Mouse (Mus musculus): ENCODE measurements around the gene Mrpl49. TPM values are rescaled to one million over a fixed set of nuclear protein-coding genes. Genes with fewer than 3 reads are reported as not detected.
"Not testable (repeated sequence)": the region's sequence is repeated elsewhere in the genome, so short reads cannot be mapped to it uniquely, and the experiment has no call there.

Gene Mrpl49
- polyA plus RNA-seq, 1 experiment from 2014 or later: 50.2 TPM

- Histone ChIP-seq H3K36me3 (peaks cover 51% of the 10 kb centered on the region), H3K27me3 (no peaks in the 10 kb centered on the region), H3K4me1 (replicated peaks) (peaks cover 40% of the 10 kb centered on the region), H3K4me2 (peak overlapping the region; percentile 97), H3K9me3 (replicated peaks) (no peaks in the 10 kb centered on the region), H3K27ac (peak overlapping the region; percentile 96), H3K4me3 (replicated peaks) (peak overlapping the region; percentile 89), H3K9ac (peak overlapping the region; percentile 93)
- DNase-seq (no peak), ATAC-seq (ENCODE audit: low read depth) (no peak)
- WGBS (ENCODE audit: insufficient replicate concordance): 75% methylated on average over 8 of the region's 8 CpGs
Observed at GRCm38 (mm10) chr19:6047899-6048166, 9.8 kb downstream of the Mrpl49 start.

- Histone ChIP-seq H3K4me1 (replicated peaks) (peaks cover 38% of the 10 kb centered on the region), H3K9me3 (replicated peaks) (no peaks in the 10 kb centered on the region), H3K27me3 (no peaks in the 10 kb centered on the region), H3K4me3 (replicated peaks) (peak overlapping the region; percentile 89), H3K9ac (peak overlapping the region; percentile 93), H3K27ac (peak overlapping the region; percentile 96), H3K36me3 (peaks cover 45% of the 10 kb centered on the region), H3K4me2 (peak overlapping the region; percentile 97)
- WGBS (ENCODE audit: insufficient replicate concordance): 1% methylated on average over 44 of the region's 44 CpGs
- DNase-seq (no peak), ATAC-seq (ENCODE audit: low read depth) (peak; percentile 22)
Observed at GRCm38 (mm10) chr19:6047154-6047898, 10.3 kb downstream of the Mrpl49 start.

DNA sequence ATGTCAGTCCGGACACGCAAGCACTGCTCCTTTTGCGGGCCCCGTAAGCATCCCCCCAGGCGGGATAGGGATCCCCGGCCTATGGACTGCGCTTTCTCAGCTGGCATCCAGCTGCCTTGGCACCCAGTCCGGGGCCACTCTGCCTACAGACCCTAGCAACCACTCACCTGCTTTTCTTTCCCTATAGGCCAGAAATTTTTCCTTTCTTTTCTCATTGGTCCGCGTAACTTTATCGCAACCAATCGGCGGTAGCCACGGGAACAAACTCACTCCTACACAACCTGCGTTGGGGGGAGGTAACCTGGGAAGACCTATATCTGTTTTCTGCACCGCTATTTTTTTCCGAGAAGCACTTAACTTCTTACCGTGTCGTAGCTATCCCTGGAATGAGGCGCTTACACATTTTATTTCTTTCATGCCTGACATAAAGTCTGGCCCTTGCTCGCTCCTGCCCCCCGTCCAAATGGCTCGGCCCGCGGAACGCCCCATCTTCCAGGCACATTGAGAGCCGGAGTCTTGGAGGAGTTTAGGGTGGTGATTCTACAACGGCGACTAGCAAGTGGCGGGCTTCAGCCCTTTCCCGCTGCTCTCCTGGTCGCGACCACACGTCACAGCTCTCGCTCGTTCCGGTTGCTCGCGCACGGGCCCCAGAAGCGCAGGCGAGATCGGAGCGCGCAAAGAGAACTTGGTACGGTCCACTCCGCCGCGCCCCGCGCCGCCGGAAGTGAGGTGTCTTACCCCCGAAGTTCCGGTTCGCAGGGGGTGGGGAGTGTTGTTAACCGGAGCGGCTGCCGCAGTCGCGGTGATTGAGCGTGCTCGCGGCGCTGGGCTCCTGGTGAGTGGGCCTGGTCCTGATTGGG, 11.1 kb downstream of the Mrpl49 start, which contains the start of gene Syvn1:
Gene Syvn1 (plus strand): TSS at position 283 of the 860 bp plus-strand sequence.
- peak within 1 kb of the TSS; percentile 96 for H3K27ac ChIP-seq
- peaks cover 38% of the 10 kb centered on the region for H3K4me1 ChIP-seq (replicated peaks)
- DNase-seq: peak; percentile 90
- peak within 1 kb of the TSS; percentile 89 for H3K4me3 ChIP-seq (replicated peaks)
- under 1% methylated on average over 65 of the region's 65 CpGs for WGBS (ENCODE audit: insufficient replicate concordance)
- H3K9me3 ChIP-seq (replicated peaks): no peaks in the 10 kb centered on the region
- H3K36me3 ChIP-seq: peaks cover 37% of the 10 kb centered on the region
- peak within 1 kb of the TSS; percentile 93 for H3K9ac ChIP-seq
- peak within 1 kb of the TSS; percentile 97 for H3K4me2 ChIP-seq
- peak; percentile 87 for ATAC-seq (ENCODE audit: low read depth)
- no peaks in the 10 kb centered on the region for H3K27me3 ChIP-seq

DNA sequence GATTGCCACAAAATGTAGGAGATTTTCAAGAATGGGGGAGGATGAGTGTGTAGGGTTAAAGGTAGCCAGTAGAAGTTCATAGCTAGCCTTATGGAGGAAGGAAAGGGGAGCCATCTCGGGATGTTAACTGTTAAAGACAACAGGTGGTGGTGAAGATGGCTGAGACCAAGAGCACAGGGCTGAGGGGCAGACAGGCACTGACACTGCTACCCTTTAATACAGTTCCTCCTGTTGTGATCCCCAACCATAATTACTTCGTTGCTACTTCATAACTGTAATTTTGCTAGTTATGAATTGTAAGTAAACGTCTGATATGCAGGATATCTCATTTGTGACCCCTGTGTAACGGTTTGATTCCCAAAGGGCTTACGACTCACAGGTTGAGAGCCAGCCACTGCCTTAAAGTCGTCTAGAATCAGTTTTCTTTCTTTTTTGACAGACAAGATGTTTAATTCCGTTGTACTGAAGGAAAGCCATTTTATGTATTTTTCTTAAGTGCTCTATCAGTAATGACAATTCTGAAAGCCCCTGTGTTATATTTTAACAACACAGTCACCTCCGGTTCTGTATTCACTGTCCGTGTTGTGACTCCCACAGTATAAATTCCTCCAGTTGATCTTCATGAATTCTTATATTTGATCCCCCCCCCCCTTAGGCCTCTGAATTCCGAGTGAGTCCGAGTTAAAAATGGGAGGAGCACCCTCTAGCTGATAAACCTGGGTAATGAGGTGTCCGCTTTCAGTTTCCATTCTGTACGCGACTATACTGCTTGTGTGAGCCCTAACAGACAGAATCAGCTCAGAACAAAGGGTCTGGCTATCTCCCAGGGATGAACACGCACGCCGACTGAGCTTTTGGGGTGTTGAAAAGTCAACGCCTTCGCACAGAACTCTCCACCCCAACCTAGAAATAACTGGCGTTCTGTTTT, 12.0 kb downstream of the Mrpl49 start:
- Histone ChIP-seq H3K9ac (peak overlapping the region; percentile 93), H3K4me3 (replicated peaks) (peak overlapping the region; percentile 89), H3K4me2 (peak overlapping the region; percentile 97), H3K9me3 (replicated peaks) (no peaks in the 10 kb centered on the region), H3K27ac (peak overlapping the region; percentile 96), H3K27me3 (no peaks in the 10 kb centered on the region), H3K4me1 (replicated peaks) (peaks cover 38% of the 10 kb centered on the region), H3K36me3 (peaks cover 28% of the 10 kb centered on the region)
- DNase-seq (no peak), ATAC-seq (ENCODE audit: low read depth) (peak; percentile 52)
- WGBS (ENCODE audit: insufficient replicate concordance): 11% methylated on average over 20 of the region's 20 CpGs

GRCm38 (mm10) chr19:6044102-6044501, 13.5 kb downstream of the Mrpl49 start:
- H3K4me3 ChIP-seq (replicated peaks); ATAC-seq (ENCODE audit: low read depth); DNase-seq; H3K9ac ChIP-seq; H3K27ac ChIP-seq; H3K4me2 ChIP-seq; H3K9me3 ChIP-seq (replicated peaks); H3K27me3 ChIP-seq: not testable (repeated sequence)
- 45% methylated on average over 4 of the region's 4 CpGs for WGBS (ENCODE audit: insufficient replicate concordance)
- Histone ChIP-seq H3K36me3 (peaks cover 13% of the 10 kb centered on the region), H3K4me1 (replicated peaks) (peaks cover 33% of the 10 kb centered on the region)

GRCm38 (mm10) chr19:6042293-6042692, 15.3 kb downstream of the Mrpl49 start:
- H3K4me2 ChIP-seq: no peak overlapping the region
- no peaks in the 10 kb centered on the region for H3K9me3 ChIP-seq (replicated peaks)
- H3K4me3 ChIP-seq (replicated peaks): no peak overlapping the region
- H3K4me1 ChIP-seq (replicated peaks): peaks cover 20% of the 10 kb centered on the region
- WGBS (ENCODE audit: insufficient replicate concordance): 76% methylated on average over 9 of the region's 9 CpGs
- no peak overlapping the region for H3K27ac ChIP-seq
- H3K27me3 ChIP-seq: no peaks in the 10 kb centered on the region
- no peaks in the 10 kb centered on the region for H3K36me3 ChIP-seq
- ATAC-seq (ENCODE audit: low read depth): no peak
- no peak for DNase-seq
- no peak overlapping the region for H3K9ac ChIP-seq

DNA sequence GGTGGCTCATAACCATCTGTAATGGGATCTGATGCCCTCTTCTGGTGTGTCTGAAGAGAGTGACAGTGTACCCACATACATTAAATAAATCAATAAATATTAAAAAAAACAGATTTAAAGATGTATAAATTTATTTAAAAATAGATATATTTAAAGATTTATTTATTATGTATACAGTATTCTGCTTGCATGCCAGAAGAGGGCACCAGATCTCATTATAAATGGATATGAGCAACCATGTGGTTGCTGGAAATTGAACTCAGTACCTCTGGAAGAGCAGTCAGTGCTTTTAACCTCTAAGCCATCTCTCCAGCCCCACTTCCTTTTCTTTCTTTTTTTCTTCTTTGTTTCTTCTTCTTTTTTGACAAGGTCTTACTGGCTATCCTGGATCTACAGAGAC, 17.6 kb downstream of the Mrpl49 start:
- ATAC-seq (ENCODE audit: low read depth) (no peak), DNase-seq (no peak)
- Histone ChIP-seq H3K36me3 (no peaks in the 10 kb centered on the region), H3K4me2 (no peak overlapping the region), H3K9ac (no peak overlapping the region), H3K4me1 (replicated peaks) (peaks cover 21% of the 10 kb centered on the region), H3K4me3 (replicated peaks) (no peak overlapping the region), H3K27ac (no peak overlapping the region), H3K9me3 (replicated peaks) (no peaks in the 10 kb centered on the region), H3K27me3 (no peaks in the 10 kb centered on the region)

DNA sequence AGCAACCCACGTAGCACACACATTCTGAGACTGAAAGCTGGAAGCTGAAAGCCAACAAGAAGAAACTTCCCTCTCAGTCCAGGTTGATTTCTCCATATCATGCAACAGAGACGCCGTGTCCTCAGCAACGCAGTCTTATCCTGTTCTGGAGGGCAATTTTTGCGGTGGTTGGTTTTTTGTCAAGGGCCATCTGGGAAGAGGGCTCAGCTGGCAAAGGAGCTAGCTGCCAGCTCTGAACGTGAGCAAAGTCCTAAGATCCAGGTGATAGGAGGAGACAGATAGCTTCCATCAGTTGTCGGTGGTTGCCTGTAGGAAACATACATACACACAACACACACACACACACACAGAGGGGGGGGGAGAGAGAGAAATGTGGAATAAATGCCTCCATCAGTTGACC, 19.3 kb downstream of the Mrpl49 start:
- Histone ChIP-seq H3K4me2 (no peak overlapping the region), H3K9ac (no peak overlapping the region), H3K4me1 (replicated peaks) (peaks cover 15% of the 10 kb centered on the region; the same call in 1 of the 2 replicates), H3K27ac (no peak overlapping the region), H3K36me3 (no peaks in the 10 kb centered on the region), H3K27me3 (no peaks in the 10 kb centered on the region), H3K4me3 (replicated peaks) (no peak overlapping the region), H3K9me3 (replicated peaks) (no peaks in the 10 kb centered on the region)
- ATAC-seq (ENCODE audit: low read depth) (no peak), DNase-seq (no peak)
- 67% methylated on average over 7 of the region's 7 CpGs for whole genome bisulfite sequencing (ENCODE audit: insufficient replicate concordance)

DNA sequence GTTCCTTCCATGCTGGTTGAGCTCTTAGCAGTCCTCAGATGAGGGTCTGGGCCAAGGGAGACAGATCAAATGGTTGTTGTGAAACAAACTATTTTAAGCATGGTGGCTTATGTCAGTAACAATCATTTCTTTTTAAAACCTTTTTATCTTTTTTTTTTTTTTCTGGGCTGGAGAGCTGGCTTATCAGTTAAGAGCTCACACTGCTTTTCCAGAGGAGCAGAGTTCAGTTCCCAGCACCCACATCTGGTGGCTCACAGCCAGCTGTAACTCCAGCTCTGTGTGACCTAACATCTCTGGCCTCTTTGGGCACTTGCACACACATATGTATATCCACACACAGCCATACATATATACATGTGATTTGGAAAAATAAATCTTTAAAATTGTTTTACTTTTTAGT, 19.9 kb downstream of the Mrpl49 start:
- no peak for ATAC-seq (ENCODE audit: low read depth)
- H3K27ac ChIP-seq: no peak overlapping the region
- H3K27me3 ChIP-seq: no peaks in the 10 kb centered on the region
- no peak overlapping the region for H3K4me2 ChIP-seq
- H3K9me3 ChIP-seq (replicated peaks): no peaks in the 10 kb centered on the region
- H3K4me1 ChIP-seq (replicated peaks): peaks cover 15% of the 10 kb centered on the region; the same call in 1 of the 2 replicates
- no peak for DNase-seq
- H3K4me3 ChIP-seq (replicated peaks): no peak overlapping the region
- no peak overlapping the region for H3K9ac ChIP-seq
- no peaks in the 10 kb centered on the region for H3K36me3 ChIP-seq

- no peak overlapping the region for H3K4me3 ChIP-seq (replicated peaks)
- WGBS (ENCODE audit: insufficient replicate concordance): 47% methylated on average over 9 of the region's 9 CpGs
- no peaks in the 10 kb centered on the region for H3K36me3 ChIP-seq
- 0 out of 2 replicates have a peak, but pooled peaks cover 3% of the 10 kb centered on the region for H3K27me3 ChIP-seq
- no peak for ATAC-seq (ENCODE audit: low read depth)
- no peak for DNase-seq
- no peak overlapping the region for H3K4me2 ChIP-seq
- H3K27ac ChIP-seq: no peak overlapping the region
- H3K9me3 ChIP-seq (replicated peaks): no peaks in the 10 kb centered on the region
- peaks cover 16% of the 10 kb centered on the region; the same call in 1 of the 2 replicates for H3K4me1 ChIP-seq (replicated peaks)
- no peak overlapping the region for H3K9ac ChIP-seq
Observed at GRCm38 (mm10) chr19:6035966-6036585, 21.5 kb downstream of the Mrpl49 start.

Measured in liver, embryonic 13.5 days (tissue).